Mouse (Mus musculus) CD4-positive helper T cell, adult 2 months (primary cell): Measurements from ENCODE around the gene Zdhhc11.

Source experiments
- DNase-seq: peaks from one replicate; pipeline ENCODE4 v3.0.0-alpha.2; 2012; ENCODE audit warnings: low read depth, missing footprints, low spot score

The Zdhhc11 gene

DNA sequence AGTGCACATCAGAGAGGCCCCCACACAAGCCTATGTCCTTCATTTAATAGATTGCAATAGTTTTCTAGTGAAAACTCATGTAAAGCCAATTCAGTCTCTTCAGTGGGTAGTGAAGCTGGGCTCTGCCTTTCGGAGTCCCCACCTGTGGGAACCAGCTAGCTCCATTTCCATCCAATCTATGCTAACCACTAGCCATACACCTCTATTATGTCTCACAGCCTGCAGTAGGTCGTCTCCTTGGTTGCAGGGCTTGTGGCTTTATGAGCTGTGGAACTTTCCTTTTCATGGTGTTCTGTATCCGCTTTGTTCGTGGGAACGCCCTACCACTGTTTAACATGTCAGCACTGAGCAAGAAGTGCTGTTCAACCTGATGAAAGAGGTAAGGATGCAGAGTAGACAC lies at the start of gene Zdhhc11:
Zdhhc11 (plus strand) TSS at position 301 of the 400 bp plus-strand sequence.
- DNase-seq, result no peak

DNA sequence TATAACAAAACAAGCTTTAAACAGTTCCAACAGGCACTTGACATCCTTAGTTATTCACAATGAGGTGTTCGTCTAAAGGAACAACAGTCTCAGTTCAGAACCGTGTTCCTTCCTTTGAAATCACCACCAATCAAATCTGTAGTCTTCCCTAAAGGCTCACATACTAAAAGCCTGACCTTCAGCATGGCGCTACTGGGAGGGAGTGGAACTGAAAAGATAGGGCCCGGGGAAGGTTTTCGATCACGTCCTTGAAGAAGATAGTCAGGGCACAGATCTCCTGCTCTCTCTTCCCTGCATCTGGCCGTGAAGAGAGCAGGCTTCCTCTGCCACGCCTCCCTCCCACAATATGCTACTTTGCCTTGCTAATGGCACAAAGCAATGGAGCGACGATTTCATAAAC lies 31.4 kb upstream of the Zdhhc11 start:
- no peak for DNase-seq

DNA sequence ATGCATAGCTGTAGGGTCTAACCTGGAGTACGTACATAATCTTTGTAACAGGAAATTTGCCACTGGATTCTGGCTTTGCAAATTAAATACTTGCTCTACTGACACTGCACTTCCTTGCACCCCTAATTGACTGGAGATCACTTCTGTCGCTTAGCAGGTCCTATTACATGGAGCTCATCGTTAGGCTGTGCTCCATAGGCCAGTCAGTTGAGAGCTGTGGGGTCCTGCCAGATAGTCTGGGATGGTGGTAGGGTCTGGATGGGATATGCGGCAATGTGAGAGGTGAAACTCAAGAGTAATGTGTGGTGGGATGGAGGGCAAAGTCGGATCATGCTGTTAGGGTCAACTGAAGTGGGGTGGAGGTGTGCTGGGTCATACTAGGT lies 26.7 kb upstream of the Zdhhc11 start:
- no peak for DNase-seq

GRCm38 (mm10) chr13:73937321-73938176 lies 26.1 kb upstream of the Zdhhc11 start, which contains the start of the genes Trip13 and Brd9:
Gene Trip13, minus strand, starts transcription at chr13:73937784.
Gene Brd9, plus strand, starts transcription at chr13:73937811.
- DNase-seq, result peak; percentile 94

DNA sequence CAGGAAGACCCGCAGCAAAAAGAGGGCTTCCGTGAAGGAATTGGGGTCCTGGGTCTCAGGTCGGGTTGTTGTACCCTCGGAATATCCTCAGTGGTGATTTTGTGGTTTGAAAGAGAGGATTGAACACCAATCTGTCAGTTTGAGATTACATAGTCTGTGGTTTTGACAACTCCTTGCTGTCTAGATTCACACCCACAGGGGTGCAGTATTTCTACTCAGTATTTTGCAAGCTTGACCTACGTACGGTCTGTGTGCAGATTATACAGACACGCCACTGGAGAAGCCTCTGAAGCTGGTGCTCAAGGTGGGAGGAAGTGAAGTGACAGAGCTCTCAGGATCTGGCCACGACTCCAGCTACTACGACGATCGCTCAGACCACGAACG lies 25.5 kb upstream of the Zdhhc11 start:
- no peak for DNase-seq

GRCm38 (mm10) chr13:73939101-73939500 lies 24.6 kb upstream of the Zdhhc11 start:
- DNase-seq, result no peak

GRCm38 (mm10) chr13:73944606-73945005 lies 19.0 kb upstream of the Zdhhc11 start:
- DNase-seq, result no peak

DNA sequence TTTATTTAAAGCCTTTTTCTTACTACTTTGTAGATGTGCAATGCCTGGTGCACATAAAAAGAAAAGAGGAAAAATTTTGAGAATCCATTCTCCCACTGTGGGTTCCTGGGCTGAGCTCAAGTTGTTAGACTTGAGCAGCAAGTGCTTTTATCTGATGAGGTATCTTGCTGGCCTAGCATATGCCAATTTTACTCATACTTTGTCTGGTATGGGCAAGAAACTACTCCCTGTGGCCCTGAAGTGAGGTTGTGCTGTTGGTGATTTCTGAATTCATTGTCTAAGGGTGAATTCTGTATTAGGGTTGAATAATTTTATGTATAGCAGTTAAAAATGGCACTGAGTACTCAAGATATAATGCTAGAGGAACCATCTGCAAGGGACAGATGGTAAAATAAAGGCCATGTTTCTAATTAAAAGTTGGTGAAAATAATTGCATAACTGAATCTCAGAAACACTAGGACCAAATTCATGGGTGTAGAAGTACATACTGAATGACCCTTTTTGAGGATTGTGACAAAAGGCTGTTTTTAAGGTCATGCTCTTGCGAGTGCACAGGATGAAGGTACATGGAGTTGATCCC lies 10.0 kb upstream of the Zdhhc11 start:
- no peak for DNase-seq

- DNase-seq, result no peak
Observed at GRCm38 (mm10) chr13:73954666-73955065, 9.0 kb upstream of the Zdhhc11 start.

DNA sequence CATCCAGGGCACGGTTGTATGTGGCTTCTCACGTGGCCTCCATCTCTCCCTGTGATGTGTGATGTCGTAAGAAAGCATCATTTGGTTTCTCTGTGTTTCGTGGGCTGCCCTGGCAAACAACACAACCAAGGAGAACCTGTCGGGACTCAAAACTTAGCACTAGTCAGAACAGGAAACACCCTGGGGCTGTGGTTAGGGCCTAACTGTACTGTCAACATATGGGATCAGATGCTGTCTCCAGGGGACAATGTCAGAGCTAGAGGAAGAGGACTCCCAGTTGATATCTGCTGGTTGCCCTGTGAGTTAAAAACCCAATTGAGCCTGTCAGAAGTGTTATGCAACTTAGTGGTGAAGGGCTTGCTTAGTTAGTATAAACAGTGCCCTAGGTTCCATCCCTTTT lies 8.1 kb upstream of the Zdhhc11 start:
- no peak for DNase-seq

GRCm38 (mm10) chr13:73960117-73960652 lies 3.5 kb upstream of the Zdhhc11 start:
- no peak for DNase-seq

- no peak for DNase-seq
Observed at GRCm38 (mm10) chr13:73961177-73961576, 2.5 kb upstream of the Zdhhc11 start.

GRCm38 (mm10) chr13:73970545-73971448 lies 7.1 kb downstream of the Zdhhc11 start:
- peak; percentile 30 for DNase-seq

- DNase-seq, result no peak
Observed at GRCm38 (mm10) chr13:73974523-73974922, 10.9 kb downstream of the Zdhhc11 start.

GRCm38 (mm10) chr13:73976935-73977334 lies 13.3 kb downstream of the Zdhhc11 start:
- DNase-seq, result no peak

DNA sequence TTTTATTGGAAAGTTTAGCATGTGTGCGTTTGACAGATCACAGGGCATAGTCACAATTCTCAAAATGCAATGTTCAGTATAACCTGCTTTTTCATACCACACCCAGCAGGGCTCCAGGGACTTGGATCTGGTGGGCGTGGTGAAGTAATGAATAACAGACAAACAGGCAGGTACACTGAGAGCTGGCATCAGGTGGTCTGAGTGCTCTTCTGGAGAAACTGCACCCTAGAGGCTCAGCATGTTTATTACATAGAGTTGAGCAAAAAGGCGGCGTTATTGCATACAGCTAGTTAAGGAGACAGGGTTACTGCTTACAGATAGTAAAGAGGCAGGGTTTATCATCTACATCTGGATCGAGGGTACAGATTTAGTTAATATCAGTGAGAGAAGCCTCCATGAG lies 26.7 kb downstream of the Zdhhc11 start:
- DNase-seq, result no peak

- no peak for DNase-seq
Observed at GRCm38 (mm10) chr13:73990761-73991160, 27.1 kb downstream of the Zdhhc11 start.

DNA sequence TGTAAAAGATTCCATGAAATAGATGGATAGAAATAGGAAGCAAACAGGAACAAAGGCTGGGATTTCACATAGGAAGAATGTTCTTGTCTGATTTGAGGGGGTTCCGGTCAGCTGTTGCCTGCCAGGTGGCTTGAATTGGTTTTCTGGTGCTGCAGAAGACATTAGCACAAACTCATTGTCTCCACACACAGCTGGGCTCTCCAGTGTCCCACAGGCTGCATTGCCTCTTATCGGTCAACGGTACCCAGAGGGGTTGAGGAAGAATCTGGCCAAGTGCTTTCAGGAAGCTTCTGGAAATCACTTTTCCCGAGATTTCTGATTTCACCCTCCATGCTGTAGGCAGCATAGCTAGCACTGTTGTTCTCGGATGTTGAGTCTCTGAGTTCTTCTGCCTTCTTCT lies 27.6 kb downstream of the Zdhhc11 start:
- no peak for DNase-seq

GRCm38 (mm10) chr13:73996456-73996855 lies 32.8 kb downstream of the Zdhhc11 start:
- no peak for DNase-seq

- no peak for DNase-seq
Observed at GRCm38 (mm10) chr13:74000519-74000918, 36.9 kb downstream of the Zdhhc11 start.

DNA sequence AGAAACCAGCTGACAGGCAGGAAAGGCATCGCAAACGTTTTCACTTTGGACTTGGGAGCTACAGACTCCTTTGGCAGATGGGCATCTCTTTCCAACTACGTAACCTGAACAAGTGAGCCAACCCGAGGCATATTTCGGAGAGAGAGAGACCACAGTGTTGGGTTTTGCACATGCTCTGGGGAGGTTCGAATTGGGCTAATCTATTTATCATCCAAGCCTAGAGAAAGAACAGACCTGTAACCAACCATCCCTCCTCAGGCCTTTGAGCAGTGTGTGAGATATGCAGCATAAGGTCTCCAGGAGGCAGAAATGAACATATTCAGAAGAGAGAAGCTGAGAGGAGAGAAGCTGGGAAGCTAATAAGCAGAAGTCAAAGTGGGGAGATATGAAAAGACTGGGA lies 37.3 kb downstream of the Zdhhc11 start:
- DNase-seq, result no peak

GRCm38 (mm10) chr13:74001492-74001891 lies 37.8 kb downstream of the Zdhhc11 start:
- DNase-seq, result no peak
